Mouse (Mus musculus) induced T-regulatory cell, adult 2 months (primary cell): Measurements from ENCODE around the gene Neurl1a.

Experiments
- DNase-seq: peaks from one replicate; pipeline ENCODE4 v3.0.0-alpha.2; 2012; ENCODE audit warnings: low read depth

Neurl1a gene

GRCm38 (mm10) chr19:47212401-47212800 lies 33.8 kb downstream of the Neurl1a start:
- DNase-seq, result no peak

DNA sequence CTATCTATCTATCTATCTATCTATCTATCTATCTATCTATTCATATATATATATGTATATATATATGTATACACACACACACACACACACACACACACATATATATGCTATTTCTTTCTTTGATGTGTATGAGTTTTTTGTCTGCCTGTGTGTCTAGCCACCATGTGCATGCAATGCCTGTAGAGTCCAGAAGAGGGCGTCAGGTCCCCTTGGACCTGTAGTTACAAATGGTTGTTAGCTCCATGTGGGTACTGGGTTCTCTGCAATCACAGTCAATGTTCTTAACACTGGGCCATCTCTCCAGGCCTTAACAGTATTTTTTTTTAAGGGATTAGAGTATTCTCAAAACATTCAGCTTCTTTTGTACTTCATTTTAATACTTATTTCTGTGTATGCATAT lies 34.9 kb downstream of the Neurl1a start:
- peak; percentile 21 for DNase-seq

DNA sequence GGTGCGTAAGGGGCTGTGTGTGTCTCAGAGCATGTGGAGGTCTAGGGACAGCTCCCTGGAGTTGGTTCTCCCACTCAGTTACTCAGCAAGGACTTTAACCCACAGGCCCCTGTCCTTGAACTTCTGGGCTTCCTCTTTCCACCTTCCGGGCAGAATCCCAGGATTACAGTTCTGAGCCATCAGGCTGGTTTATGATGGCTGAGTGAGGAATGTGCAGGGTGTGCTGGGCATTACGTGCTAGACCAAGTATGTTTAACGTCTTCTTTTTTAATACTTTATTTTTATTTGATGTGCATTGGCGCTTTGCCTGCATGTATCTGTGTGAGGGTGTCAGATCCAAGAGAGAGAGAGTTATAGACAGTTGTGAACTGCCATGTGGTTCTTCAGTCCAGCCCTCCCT lies 38.1 kb downstream of the Neurl1a start:
- no peak for DNase-seq

- DNase-seq, result no peak
Measured at GRCm38 (mm10) chr19:47219622-47220021, 41.0 kb downstream of the Neurl1a start.

GRCm38 (mm10) chr19:47220232-47220631 lies 41.6 kb downstream of the Neurl1a start:
- DNase-seq, result no peak

- DNase-seq, result no peak
Measured at GRCm38 (mm10) chr19:47221006-47221405, 42.4 kb downstream of the Neurl1a start.

GRCm38 (mm10) chr19:47221500-47222153 lies 43.0 kb downstream of the Neurl1a start:
- DNase-seq, result no peak

- DNase-seq, result no peak
Measured at GRCm38 (mm10) chr19:47222154-47222840, 43.7 kb downstream of the Neurl1a start.

DNA sequence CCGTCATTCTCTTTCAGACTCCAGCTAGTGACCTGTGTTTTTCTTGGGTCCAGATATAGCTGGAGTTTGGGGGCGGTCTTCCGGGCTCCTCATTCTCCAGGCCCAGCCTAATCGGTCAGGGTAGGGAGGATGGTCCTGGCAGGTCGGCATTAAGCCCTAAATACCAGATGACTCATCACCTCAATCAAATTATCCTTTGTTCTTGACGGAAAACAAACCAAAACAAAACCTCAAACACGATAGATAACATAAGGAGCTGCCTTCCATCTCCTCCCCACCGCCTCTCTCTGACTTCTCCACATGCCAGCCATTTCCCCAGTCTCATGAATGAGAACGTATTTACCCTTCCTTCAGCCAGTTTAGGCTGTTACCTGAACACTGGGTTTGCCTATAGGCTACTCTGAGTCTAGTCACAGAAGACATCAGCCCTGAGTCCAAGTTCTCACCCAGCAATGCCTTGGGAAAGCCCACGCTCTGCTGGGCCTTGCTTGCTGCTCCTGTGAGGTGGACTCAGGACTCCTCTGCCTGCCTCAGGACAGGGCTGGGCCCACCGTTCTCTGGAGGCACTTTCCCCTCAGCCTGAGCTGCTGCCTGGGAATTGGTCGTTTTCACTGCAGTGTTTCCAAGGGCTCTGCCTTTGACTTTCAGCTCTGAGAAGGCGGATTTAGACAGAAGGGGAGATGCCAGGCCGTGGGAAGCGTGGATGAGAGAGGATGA lies 44.4 kb downstream of the Neurl1a start:
- no peak for DNase-seq

DNA sequence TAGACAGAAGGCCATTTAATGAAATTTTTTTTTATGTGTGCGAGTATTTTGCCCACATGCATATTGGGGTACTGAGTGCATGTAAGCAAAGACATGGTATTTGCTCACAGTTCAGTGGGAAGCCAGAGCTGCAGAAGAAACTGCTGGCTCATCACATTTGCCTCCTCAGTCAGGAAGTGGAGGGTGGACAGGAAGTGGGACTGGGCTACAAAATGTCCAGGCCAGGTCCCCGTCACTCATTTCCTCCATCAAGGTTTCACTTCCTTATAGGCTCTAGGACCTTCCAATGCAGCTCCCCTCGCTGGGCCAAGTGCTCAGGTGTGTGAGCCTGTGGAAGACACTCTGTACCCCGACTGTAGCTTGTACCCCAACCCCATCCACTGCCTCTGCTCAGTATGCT lies 46.1 kb downstream of the Neurl1a start:
- DNase-seq, result no peak

- DNase-seq, result no peak
Measured at GRCm38 (mm10) chr19:47225791-47226190, 47.2 kb downstream of the Neurl1a start.

GRCm38 (mm10) chr19:47228725-47229252 lies 50.2 kb downstream of the Neurl1a start:
- DNase-seq, result no peak

- no peak for DNase-seq
Measured at GRCm38 (mm10) chr19:47229461-47229860, 50.8 kb downstream of the Neurl1a start.

- DNase-seq, result no peak
Measured at GRCm38 (mm10) chr19:47230082-47230481, 51.5 kb downstream of the Neurl1a start.

DNA sequence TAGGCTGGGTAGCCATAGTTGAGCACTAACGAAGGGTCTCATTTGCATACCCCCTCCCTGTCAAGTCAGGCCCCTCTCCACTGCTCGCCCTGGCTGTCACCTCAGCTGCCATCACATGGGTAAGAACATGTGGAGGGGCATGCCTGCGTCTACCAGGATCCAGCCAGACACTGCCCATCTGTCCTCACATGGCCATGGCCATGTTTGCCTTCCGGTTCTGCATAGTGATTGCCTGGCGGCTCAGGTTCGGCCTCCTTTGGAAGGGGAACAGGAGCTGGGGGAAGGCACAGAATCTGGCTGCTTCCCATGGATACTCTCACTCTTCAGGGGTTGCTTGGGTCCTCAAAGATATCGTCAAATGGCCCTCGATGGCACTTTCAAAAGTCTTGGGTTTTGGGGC lies 52.1 kb downstream of the Neurl1a start:
- no peak for DNase-seq

DNA sequence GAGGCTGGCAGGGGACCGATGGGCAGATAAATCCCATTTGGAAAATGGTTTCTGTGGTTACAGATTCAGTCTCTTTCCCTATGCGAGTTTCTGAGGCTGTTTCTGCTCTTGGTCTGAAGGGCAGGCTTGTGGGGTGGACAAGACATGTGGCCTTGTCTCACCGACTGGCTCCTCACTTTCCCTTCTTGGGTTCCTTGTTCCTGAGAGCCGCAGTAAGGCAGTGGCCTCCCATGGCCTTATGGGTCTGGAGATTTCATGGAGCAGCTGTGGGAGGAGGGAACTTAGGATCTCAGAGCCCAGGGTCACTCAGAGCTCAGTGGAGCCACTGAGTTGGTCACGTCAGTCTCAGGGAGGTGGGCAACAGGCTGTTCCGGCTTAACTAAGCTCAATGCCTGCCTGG lies 52.8 kb downstream of the Neurl1a start:
- no peak for DNase-seq

DNA sequence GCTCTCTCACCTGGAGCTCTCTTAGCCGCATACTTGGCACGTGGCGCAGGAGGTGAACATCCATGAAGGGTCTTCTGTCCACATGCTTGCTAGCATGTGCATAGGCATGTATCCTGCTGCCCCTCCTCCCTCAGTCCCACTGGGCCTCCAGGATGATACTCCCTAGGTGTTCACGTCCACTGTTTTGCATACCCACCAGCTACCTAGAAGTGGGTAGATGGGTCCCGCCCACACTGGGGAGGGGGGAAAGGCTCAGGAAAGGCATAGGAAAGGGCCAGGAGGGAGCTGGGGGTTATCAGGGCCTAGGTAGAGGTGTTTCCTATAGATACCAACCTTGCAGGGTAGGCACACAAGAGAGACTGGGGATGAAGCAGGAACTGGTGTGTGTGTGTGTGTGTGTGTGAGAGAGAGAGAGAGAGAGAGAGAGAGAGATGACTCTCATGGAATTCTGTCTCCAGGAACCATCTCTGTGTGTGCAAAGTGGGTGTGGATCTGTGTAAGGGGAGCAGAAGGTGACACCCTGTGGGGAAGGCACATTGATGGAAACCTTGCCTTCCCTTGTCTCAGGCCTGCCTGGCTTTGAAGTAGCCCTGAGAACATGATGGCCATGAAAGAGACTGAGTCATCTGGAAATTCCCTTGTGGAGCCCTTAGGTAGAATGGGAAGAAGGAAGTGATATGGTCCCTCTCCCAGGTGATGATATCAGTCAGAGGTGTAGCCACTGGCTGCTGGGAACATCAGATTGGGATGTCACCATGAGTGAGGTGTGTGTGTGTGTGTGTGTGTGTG lies 53.7 kb downstream of the Neurl1a start:
- DNase-seq, result no peak

DNA sequence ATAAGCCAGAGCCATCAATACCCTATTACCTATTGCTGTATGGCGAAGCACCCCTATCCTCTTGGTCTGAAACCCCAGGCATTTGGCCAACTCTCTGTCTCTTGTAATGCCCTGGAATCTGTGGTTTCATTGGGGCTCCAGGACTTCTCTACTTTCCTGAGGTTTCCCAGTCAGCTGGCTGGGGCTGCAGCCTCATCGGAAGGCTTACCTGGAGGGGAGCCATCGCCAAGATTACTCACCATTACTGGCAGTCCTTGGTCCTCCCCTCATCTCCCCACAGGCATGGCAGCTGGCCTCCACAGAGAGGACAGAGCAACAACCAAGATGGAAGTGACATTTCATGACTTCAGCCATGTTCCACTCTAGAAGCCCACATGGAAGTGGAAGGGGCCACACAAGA lies 54.5 kb downstream of the Neurl1a start:
- DNase-seq, result no peak

GRCm38 (mm10) chr19:47240076-47240475 lies 61.5 kb downstream of the Neurl1a start:
- DNase-seq, result no peak

DNA sequence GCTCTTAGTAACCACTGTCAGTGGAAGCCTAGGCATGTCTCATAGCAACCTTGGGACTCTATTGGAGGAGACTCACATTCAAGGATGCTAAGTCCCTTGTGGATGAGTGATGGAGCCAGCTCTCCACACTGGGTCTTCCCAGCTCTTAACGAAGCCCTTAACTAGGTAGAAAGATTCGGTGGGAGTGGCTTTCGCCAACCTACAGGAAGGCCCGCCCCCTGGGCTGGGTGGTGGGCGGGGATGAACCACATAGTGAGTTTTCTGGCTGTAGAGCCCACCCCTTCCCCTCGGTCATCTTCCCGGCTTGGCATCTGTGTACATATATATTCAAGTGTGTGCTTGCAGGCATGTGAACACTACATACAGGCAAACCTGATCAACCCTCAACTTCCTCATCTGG lies 62.3 kb downstream of the Neurl1a start:
- no peak for DNase-seq

DNA sequence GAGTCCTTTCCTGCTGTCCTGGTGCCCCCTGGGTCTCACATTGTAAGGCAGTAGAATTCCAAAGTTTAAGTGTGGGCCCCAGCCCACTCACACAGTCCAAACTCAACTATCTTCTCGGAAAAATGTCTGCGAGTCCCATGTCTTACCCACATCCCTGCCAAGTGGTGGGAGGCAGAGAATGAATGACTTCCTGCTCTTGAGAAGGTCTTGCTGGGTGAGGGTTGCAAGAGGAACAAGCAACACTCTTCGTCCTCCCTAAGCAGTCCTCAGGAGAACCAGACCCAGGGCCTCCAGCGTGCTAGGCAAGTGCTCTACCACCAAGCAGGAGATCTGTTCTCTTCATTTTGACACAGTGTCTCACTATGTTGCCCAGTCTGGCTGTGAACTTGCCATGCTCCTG lies 63.6 kb downstream of the Neurl1a start:
- DNase-seq, result no peak

DNA sequence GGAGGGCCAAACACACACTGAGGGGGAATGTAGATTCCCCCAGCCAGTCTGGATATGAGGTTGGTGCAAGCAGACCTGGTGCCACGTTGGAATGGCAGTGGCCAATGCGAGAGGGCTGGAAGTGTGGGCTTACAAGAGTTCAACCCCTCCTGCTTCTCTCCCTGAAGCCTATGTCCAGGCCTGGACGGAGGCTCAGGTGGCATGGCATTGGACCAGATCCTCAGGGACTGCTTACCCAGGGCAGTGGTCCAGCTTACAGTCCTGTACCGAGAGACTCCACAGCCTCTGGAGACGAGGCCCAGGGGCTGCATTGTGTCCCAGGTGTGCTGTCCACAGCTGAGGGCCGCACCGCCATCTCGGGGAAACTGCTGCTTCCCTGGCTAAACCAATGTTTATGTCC lies 66.9 kb downstream of the Neurl1a start:
- DNase-seq, result no peak
